Mouse (Mus musculus) bone marrow macrophage, adult 2 months (primary cell): ENCODE results near the gene Aff2.

Experiments used
- CTCF ChIP-seq: IDR thresholded peaks from 2 replicates; pipeline ENCODE4 v1.5.1; 2012; ENCODE audit warnings: low read depth, mild to moderate bottlenecking, low read length, moderate library complexity
- POLR2A ChIP-seq: IDR thresholded peaks from 2 replicates; pipeline ENCODE4 v1.6.1; 2012; ENCODE audit warnings: mild to moderate bottlenecking, low read depth, low read length, borderline replicate concordance

DNA sequence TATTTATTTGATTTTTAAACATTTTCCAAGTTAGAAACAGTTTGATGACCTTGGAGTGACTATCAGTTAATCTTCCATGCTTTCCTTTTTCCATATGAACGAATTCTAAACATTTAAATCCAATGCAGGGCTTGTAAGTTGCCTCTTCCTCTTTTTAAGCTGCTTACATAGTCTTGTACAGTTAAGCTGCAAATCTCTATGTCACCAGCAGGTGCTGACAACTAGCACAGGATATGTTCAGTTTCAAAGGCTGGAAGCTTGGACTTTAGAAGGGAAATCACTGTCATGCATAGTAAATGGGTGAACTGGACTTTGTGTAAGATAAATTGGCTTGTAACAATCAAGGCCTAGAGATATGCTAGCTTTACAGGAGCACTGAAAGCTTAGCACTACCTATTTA, 29.6 kb downstream of the Aff2 start:
- TF ChIP-seq POLR2A (no peak), CTCF (no peak)
